Mouse (Mus musculus) thymus, adult 2 months (tissue): Measurements from ENCODE around the gene Lrrc75b. TPM values are rescaled to one million over a fixed set of nuclear protein-coding genes. Genes with fewer than 3 reads are reported as not detected.

Experiments
- DNase-seq: peaks from one replicate; pipeline ENCODE4 v3.0.0; 2021
- H3K27ac ChIP-seq: fragments of 200-500 bp; 2 replicates; pipeline ENCODE4 v1.5.1; 2012; ENCODE audit warnings: low read length, control low read depth; ENCODE audit not compliant: control insufficient read depth, insufficient read depth
- H3K27me3 ChIP-seq: fragments of 200-500 bp; 2 replicates; pipeline ENCODE4 v1.6.1; 2012; ENCODE audit warnings: mild to moderate bottlenecking, low read length, moderate library complexity, mixed read lengths; ENCODE audit not compliant: control insufficient read depth, insufficient read depth
- H3K36me3 ChIP-seq: fragments of 200-500 bp; 2 replicates; pipeline ENCODE4 v1.6.1; 2012; ENCODE audit warnings: mild to moderate bottlenecking, low read length, moderate library complexity; ENCODE audit not compliant: control insufficient read depth, insufficient read depth
- H3K4me1 ChIP-seq: fragments of 200-500 bp; replicated peaks from 2 replicates; pipeline ENCODE4 v1.6.1; 2012; ENCODE audit warnings: low read length; ENCODE audit not compliant: control insufficient read depth, insufficient read depth
- H3K4me3 ChIP-seq: fragments of 200-500 bp; 2 replicates; pipeline ENCODE4 v1.5.1; 2012; ENCODE audit warnings: mild to moderate bottlenecking, low read length, control low read depth, moderate library complexity; ENCODE audit not compliant: control insufficient read depth, insufficient read depth
- CTCF ChIP-seq: fragments of 200-500 bp; IDR thresholded peaks from 2 replicates; pipeline ENCODE4 v1.5.1; 2012; ENCODE audit warnings: mild to moderate bottlenecking, control low read depth, low read length, moderate library complexity, borderline replicate concordance; ENCODE audit not compliant: control insufficient read depth, poor library complexity, insufficient read depth; ENCODE audit errors: extremely low read depth
- POLR2A ChIP-seq: fragments of 200-500 bp; IDR thresholded peaks from 2 replicates; pipeline ENCODE4 v1.6.1; 2012; ENCODE audit warnings: mild to moderate bottlenecking, low read length, control low read depth, moderate library complexity; ENCODE audit not compliant: control insufficient read depth, poor library complexity, insufficient read depth; ENCODE audit errors: extremely low read depth
- WGBS: fragments of 180-500 bp; shearing (Covaris S2); methylation state at CpG from one replicate; pipeline ENCODE4 v1.1.7; 2018; 5-methylcytosine and 5-hydroxymethylcytosine counted together
- polyA plus RNA-seq: library from polyadenylated mRNA; depleted of rRNA; stranded (reverse); fragments of >200 nt; gene quantifications from 2 replicates; pipeline ENCODE4 v1.2.3, GENCODE M21; 2012

Lrrc75b gene
- polyA plus RNA-seq, 1 experiment: 1.8 TPM

DNA sequence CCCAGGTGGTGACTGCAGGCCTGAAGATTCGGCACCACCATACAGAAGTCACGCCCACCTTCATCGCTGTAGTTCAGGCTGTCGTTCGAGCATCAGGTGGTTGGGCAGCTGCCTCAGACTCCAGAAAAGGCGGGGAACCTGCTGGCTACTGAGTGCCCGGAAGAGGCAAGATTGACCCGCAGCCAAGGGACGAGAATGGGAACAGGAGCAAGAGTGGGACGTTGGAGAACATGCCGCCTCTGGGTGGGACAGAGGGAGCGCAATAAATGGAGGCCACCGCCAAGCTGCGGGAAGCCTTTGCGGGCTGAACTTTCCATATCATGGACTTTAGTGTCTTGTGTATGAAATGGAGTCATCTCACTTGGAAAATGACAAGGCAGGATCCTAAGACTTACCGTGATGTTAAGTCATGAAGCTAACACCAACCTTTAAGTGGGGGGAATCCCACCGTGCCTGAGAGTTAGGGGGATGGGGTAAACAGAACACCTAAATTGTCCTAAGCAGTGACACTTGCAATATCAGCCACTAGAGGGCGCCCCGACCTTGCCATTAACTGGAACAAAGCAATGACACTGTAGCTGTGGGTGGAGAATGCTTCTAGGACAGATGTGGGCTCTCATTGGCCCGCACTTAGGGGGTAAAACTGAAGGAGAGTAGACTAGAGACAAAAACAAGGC is 25.9 kb upstream of the Lrrc75b start:
- Histone ChIP-seq H3K27ac (no peak overlapping the region), H3K27me3 (no peaks in the 10 kb centered on the region), H3K4me1 (peaks cover 26% of the 10 kb centered on the region), H3K36me3 (no peaks in the 10 kb centered on the region), H3K4me3 (no peak overlapping the region)
- DNase-seq: peak; percentile 90
- WGBS: 17% methylated on average over 20 of the region's 20 CpGs
- no peak for TF ChIP-seq POLR2A
- no peak for TF ChIP-seq CTCF

DNA sequence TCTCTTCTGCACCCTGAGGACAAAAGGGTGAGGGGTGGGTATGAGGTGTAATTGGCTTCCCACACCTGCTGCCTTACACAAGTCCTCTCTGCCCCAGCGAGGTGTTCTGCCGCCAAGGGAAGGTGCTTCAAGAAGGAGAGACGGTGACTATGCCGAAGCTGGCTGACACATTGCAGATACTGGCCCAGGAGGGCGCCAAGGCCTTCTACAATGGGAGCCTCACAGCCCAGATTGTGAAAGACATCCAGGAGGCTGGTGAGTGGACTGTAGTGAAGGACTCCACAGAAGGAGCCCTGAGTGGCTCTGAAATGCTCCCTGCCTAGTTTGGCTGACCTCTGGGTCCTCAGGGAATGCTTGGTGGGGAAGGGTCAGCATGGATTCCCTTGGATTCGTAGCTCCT is 19.0 kb upstream of the Lrrc75b start:
- Histone ChIP-seq H3K4me3 (no peak overlapping the region), H3K27me3 (no peaks in the 10 kb centered on the region), H3K4me1 (no peaks in the 10 kb centered on the region), H3K36me3 (no peaks in the 10 kb centered on the region), H3K27ac (no peak overlapping the region)
- WGBS: 92% methylated on average over 6 of the region's 6 CpGs
- TF ChIP-seq CTCF: no peak
- TF ChIP-seq POLR2A: no peak
- DNase-seq: no peak

DNA sequence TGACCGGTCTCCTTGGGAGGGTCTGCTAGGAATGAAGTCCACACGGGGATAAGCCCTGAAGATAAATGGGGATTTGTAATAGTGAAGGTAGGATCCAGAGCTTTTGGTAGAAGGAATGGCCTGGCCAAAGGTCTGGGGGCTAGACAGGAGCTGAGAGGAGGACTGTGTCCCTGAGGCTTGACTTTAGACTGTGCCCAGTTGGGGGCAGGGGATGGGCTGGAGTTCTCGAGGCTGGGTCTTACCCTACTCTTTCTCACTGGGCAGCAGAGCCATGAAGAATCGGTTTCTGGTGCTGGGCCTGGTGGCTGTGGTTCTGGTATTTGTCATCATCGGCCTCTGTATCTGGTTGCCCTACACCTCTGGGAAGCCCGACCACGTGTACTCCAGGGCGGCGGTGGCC is 13.8 kb upstream of the Lrrc75b start:
- no peak overlapping the region for H3K4me3 ChIP-seq
- H3K4me1 ChIP-seq: no peaks in the 10 kb centered on the region
- DNase-seq: no peak
- no peaks in the 10 kb centered on the region for H3K36me3 ChIP-seq
- 97% methylated on average over 9 of the region's 9 CpGs for WGBS
- TF ChIP-seq POLR2A (no peak), CTCF (no peak)
- H3K27ac ChIP-seq: no peak overlapping the region
- H3K27me3 ChIP-seq: no peaks in the 10 kb centered on the region

DNA sequence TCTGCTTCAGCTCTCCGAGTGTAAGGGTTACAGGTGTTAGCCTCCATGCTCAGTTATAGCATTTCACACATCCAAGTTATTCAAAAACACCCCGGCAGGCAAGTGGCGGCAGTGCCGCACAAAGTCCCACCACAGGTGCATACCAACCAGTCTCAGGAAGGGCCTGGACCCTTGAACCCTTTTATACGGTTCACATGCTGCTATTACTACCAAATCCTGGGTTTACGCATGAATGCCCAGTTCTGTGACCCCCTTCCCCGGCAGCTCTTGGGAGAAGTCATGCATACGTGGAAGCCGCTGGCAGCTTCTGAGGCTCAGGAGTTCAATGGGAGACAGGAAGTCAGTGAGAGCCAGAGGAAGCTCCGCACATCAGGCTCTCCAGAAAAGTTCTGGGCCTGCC is 13.1 kb upstream of the Lrrc75b start:
- WGBS: 90% methylated on average over 10 of the region's 10 CpGs
- H3K36me3 ChIP-seq: no peaks in the 10 kb centered on the region
- no peak overlapping the region for H3K4me3 ChIP-seq
- TF ChIP-seq POLR2A (no peak), CTCF (no peak)
- H3K4me1 ChIP-seq: peaks cover 2% of the 10 kb centered on the region; the same call in 1 of the 2 replicates
- H3K27me3 ChIP-seq: no peaks in the 10 kb centered on the region
- H3K27ac ChIP-seq: no peak overlapping the region
- no peak for DNase-seq

DNA sequence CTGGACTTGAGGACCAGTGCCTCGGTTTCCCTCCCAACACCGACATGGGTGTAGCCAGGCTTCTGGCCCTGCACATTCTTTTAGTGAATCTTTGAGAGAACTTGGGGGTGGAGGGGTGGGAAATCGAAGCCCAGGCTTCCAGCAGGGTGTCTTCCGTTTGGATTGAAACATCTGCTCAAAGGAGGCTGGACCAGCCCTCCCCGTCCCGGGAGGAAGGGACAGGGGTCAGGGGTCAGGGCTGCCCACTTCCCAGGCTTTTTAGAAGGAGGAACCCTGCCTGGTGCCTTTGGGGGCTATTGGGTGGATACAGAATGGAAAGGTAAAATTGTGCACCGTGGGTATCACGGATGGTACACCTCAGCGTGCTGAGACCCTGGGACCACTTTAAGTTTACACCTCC is 11.8 kb upstream of the Lrrc75b start:
- H3K27ac ChIP-seq: no peak overlapping the region
- no peaks in the 10 kb centered on the region for H3K27me3 ChIP-seq
- H3K36me3 ChIP-seq: no peaks in the 10 kb centered on the region
- no peak for TF ChIP-seq CTCF
- TF ChIP-seq POLR2A: no peak
- H3K4me3 ChIP-seq: no peak overlapping the region
- H3K4me1 ChIP-seq: peaks cover 2% of the 10 kb centered on the region; the same call in 1 of the 2 replicates
- 88% methylated on average over 9 of the region's 9 CpGs for WGBS
- no peak for DNase-seq

DNA sequence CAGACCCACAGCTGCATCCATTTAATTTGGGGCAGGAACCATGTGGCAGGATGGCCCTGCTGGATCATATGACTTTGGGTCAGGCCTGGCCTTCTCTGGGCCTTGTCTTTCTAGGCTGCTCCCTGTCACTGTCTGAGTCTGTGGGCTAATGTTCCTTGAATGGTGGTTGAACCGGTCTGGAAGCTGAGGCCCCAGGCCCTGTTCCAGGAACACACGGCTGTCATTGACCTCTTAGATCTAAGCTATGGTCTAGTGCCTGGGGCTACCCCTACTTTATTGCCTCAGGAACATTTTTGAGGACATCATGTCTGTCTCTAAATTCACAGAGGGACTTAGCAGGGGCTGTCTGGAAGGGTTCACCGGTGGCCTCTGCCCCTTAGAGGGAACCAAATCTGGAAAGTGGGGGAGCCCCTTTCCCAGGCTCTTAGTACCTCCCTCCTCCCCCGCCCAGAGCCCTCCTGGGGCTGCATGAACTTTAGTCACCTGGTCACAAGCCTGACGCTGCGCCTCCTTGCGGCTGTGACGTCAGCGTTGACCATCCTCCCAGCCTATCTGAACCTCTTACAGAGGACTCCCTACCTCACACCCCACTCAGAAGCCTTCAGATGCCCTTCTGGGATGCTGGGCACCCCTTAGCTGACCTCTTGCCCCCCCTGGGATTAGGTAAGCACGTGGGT is 11.0 kb upstream of the Lrrc75b start:
- no peak overlapping the region for H3K4me3 ChIP-seq
- no peak overlapping the region for H3K27ac ChIP-seq
- H3K4me1 ChIP-seq: peaks cover 6% of the 10 kb centered on the region
- WGBS: 92% methylated on average over 10 of the region's 10 CpGs
- DNase-seq: no peak
- TF ChIP-seq CTCF: no peak
- no peak for TF ChIP-seq POLR2A
- H3K36me3 ChIP-seq: no peaks in the 10 kb centered on the region
- no peaks in the 10 kb centered on the region for H3K27me3 ChIP-seq
